Mouse (Mus musculus): ENCODE data around the gene Szt2.
A peak's percentile ranks its signal among the peaks of the same experiment; 100 is the strongest.

- no peak for TF ChIP-seq CTCF (IDR thresholded peaks at IDR 0.05)
- TF ChIP-seq EP300 (IDR thresholded peaks at IDR 0.05) = peak; percentile 58
Measured at GRCm38 (mm10) chr4:118320636-118321035, 88.4 kb downstream of the Szt2 start.
